Mouse (Mus musculus) embryo, embryonic 9.5 days (tissue): ENCODE results near the gene Sox10.

ENCODE experiments used
- DNase-seq: peaks from one replicate; pipeline ENCODE4 v3.0.0-alpha.2; 2017; ENCODE audit errors: extremely low spot score

Gene Sox10

GRCm38 (mm10) chr15:79165140-79165539 is at the start of gene Sox10:
Gene Sox10, minus strand, starts transcription at chr15:79165240.
- DNase-seq = no peak

DNA sequence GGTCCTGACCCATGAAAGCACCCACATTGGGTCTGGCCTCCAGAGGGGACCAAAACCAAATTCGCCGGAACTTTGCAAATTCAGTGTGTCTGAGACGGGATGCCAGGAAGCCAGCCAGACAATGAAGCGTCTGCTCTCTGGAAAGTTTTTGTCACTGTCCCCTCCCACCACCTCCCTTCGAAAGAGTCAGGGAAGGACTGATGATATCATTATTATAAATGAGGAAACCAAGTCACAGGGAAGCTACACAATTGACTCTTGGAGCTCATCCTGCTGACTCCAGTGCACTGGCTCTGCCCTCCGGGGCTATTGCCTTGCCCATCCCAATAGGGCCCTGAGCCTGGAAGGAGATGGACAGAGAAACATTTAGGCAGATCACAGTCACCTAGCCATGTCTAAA is 48.6 kb upstream of the Sox10 start:
- DNase-seq = no peak

DNA sequence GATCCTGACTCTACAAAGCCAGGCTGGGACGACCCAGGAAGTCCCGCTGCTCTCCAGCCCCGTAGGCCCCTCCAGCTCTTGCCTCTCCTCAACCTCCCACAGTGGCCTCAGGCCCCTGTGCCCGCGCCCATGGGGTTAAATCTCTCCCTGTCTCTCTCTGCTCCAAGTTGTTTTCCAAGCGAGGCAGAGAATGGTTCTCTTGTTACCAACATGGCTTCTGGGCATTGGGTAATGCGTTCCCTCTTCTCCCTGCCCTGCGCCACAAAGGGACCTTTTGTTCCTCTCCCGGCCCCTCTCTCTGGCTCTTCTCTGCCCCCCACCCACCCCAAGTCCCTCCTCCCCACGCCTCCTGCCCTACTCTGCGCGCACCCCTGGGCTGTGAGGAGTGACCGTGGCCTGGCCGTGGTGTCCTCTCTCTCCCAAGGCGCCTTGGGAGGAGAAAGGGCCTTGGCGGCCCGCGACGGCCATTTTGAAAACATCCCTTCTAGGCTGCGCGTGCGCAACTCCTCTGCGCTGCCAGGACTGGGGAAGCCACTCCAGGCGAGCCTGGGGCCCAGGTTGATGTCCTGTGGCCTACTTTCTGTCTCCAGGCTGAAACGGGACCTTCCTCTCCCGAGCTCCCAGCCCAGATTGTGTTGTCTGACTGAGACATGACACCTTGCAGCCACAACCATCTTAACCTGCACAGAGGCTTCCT is 47.9 kb upstream of the Sox10 start:
- no peak for DNase-seq

- no peak for DNase-seq
Observed at GRCm38 (mm10) chr15:79210357-79210756, 45.3 kb upstream of the Sox10 start.

- DNase-seq = no peak
Observed at GRCm38 (mm10) chr15:79208758-79209439, 43.9 kb upstream of the Sox10 start.

- DNase-seq = no peak
Observed at GRCm38 (mm10) chr15:79208211-79208610, 43.2 kb upstream of the Sox10 start.

DNA sequence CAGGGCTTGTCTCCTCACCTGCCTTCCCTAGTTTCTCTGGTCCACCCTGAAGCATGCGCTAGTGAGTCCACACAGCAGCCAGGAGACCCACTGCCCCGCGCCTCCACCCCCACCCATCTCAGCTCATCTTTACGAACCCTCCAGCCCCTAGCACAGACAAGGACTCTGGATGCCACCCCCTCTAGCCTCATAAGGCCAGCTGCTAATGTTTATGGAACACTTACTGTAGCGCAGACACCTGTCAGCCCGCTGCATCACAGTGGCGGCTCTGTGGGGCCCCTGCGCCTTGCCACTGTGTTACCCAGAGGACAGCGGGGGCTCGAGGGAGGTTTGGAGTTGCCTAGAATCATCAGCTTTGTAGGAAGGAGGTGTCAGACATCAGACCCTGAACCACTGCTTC is 37.5 kb upstream of the Sox10 start:
- DNase-seq = no peak

- peak; percentile 43 for DNase-seq
Observed at GRCm38 (mm10) chr15:79201491-79202150, 36.6 kb upstream of the Sox10 start.

- DNase-seq = no peak
Observed at GRCm38 (mm10) chr15:79199390-79199976, 34.4 kb upstream of the Sox10 start.

GRCm38 (mm10) chr15:79195492-79195891 is 30.5 kb upstream of the Sox10 start:
- DNase-seq = no peak

DNA sequence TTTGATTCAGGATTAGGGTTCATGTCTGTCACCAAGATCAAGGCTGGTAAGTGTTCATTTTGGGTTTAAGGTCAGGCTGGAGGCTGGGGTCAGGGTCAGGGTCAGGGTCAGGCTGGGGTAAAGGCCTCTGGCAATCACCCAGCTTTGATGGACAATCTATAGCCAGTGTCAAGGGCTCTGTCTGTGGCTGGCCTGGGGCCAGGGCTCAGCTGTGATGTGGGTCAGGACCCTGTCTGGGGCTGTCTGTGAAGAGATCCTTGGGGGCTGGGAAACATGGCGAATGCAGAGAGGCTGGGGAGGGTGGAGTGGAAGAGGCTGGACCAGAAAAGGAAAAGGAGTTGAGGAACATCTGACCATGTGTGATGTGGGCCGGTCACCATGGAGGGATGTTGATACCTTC is 29.9 kb upstream of the Sox10 start:
- DNase-seq = no peak

DNA sequence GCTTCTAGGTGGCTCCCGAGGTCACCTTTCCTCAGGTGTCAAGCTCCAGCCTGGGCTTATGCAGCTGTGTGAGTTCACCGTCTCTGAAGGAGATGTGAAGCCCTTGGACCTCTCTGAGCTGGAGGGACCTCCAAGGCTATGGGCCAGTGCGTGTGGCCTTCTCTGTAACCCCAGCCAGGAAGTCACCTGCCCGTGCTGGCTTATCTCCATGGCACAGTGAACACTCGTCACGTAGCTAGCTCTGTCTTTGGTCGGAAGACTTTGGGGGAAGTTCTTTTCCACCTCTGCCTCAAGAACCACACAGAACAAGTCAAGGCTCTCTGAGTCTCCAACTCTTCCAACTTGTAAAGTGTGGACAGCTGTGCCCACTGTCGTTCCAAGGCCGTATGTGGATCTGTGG is 29.0 kb upstream of the Sox10 start:
- no peak for DNase-seq

- DNase-seq = peak; percentile 66
Observed at GRCm38 (mm10) chr15:79192885-79193845, 28.1 kb upstream of the Sox10 start.

DNA sequence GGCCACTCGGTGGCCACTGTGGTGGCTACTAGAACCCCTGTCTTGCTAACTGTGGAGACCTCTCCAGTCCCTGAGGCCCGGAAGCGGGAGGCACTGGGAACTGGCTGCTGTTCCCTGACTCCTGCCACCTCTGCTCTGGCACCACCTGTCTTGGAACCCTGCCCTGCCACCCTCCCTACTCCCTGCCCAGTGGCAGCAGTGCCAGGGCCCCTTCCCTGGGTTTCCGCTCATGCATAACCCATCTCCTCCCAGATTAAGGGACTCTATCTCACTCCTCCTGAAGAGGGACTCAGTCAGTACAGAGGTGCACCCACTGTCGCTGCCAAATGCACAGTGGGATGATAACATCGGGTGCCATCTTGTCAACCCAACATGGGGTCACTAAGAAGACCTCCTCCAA is 27.4 kb upstream of the Sox10 start:
- DNase-seq = no peak

DNA sequence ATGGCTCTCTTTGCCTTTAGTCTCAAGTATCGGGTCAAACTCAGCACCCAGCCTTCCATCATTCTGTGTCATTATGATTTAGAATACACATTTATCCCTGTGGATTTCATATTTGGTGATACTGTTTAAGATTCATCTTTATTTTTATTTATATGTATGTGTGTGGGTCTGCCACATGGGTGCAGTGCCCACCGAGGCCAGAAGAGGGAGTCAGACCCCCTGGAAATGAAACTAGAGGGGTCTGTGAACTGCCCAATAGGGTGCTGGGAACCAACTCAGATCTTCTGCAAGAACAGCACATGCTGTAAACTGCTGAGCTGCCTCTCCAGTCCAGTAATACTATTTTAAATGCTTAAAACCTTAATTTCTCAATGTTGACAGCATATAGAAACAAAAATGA is 26.4 kb upstream of the Sox10 start:
- DNase-seq = no peak

DNA sequence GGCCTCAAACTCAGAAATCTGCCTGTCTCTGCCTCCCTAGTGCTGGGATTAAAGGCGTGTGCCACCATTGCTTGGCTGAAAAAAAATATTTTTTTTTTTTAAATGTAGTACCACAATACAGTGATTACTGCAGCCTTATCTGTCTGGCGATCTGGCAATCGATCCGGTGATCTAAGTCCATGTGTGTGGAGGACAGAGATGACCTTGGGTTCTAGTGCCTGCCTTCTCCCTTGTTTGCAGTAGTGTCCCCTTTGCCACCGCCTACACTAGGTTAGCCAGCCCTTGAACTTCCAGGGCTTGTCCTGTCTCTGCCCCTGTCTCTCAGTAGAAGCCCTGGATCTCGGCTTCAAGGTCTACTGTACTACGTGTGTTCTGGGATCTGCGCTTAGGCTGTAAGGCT is 22.8 kb upstream of the Sox10 start:
- DNase-seq = no peak

- DNase-seq = no peak
Observed at GRCm38 (mm10) chr15:79185213-79185612, 20.2 kb upstream of the Sox10 start.

- peak; percentile 1 for DNase-seq
Observed at GRCm38 (mm10) chr15:79176905-79177304, 11.9 kb upstream of the Sox10 start.

GRCm38 (mm10) chr15:79166712-79167111 is 1.7 kb upstream of the Sox10 start:
- peak; percentile 52 for DNase-seq

DNA sequence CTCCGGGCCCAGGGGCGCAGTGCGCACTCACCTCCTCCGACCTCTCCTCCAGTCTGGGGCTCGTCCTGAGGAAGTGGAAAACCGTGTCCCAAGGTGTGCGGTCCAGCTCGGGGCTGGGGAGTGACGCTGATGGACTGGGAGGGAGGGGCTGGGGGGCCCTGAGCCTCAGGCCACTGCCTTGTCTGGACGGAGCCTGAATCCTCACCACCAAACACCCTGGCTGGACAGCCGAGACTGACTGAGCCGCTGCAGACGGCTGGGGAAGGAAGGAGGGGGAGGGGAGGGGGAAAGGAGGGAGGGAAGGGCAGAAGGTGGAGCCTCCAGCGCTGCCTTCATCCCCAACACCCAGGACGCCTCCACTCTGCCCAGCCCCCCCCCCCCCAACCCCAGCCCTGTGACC is 789 bp downstream of the Sox10 start:
- DNase-seq = no peak

- DNase-seq = no peak
Observed at GRCm38 (mm10) chr15:79162822-79163221, 2.2 kb downstream of the Sox10 start.
